Comparison of ENCODE assay signal across 8 mouse cellular contexts in the genomic region with DNA sequence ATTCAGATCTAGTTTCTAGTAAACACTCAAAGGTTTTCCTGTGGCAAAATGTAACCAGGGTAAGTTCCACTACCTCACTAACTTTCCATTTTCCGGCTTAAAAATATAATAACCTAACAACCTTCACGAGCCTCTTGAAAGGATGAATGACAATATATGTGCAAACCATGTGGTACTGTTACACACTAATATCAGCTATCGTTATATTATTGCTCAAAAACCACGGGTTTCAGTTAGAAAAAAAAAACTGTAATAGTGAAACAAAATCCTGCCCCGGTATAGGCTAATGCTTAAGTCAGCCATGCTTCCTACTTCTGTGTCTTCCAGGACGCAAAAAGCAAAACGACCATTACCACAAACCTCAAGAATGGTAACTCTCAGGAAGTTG. TPM values are rescaled to one million over a fixed set of nuclear protein-coding genes. Genes with fewer than 3 reads are reported as not detected.
DNase-seq lines count a peak whose midpoint lies in the region; ATAC-seq and TF ChIP-seq lines count a peak whose summit lies in the region.

No protein-coding gene starts in this region.

- H3K27me3 ChIP-seq in neural tube, embryonic 11.5 days (ENCODE audit: control insufficient read depth, insufficient read depth, low read length) = no peaks in the 10 kb centered on the region
- no peaks in the 10 kb centered on the region for H3K27me3 ChIP-seq in limb, embryonic 14.5 days (ENCODE audit: control insufficient read depth, insufficient read depth, low read length)
- H3K27me3 ChIP-seq in small intestine, adult 2 months (ENCODE audit: control insufficient read depth, insufficient read depth, low read length) = no peaks in the 10 kb centered on the region

- H3K4me3 ChIP-seq in neural tube, embryonic 11.5 days (ENCODE audit: low read depth, low read length) = peak overlapping the region; percentile 92
- H3K4me3 ChIP-seq in embryonic fibroblast, embryonic 13.5 days (ENCODE audit: insufficient read depth, low read length) = peak overlapping the region; percentile 86
- H3K4me3 ChIP-seq in limb, embryonic 14.5 days (replicated peaks; ENCODE audit: low read length) = peak overlapping the region; percentile 74
- H3K4me3 ChIP-seq in small intestine, adult 2 months (ENCODE audit: low read depth, low read length) = peak overlapping the region; percentile 90

- H3K9ac ChIP-seq in neural tube, embryonic 11.5 days (ENCODE audit: low read length) = peak overlapping the region; percentile 88
- peak overlapping the region; percentile 75 for H3K9ac ChIP-seq in limb, embryonic 14.5 days (ENCODE audit: low read depth, low read length, severe bottlenecking)

- peaks cover 5% of the 10 kb centered on the region; the same call in 1 of the 2 replicates for H3K4me1 ChIP-seq in neural tube, embryonic 11.5 days (ENCODE audit: control insufficient read depth, insufficient read depth, low read length)
- no peaks in the 10 kb centered on the region for H3K4me1 ChIP-seq in embryonic fibroblast, embryonic 13.5 days (ENCODE audit: control insufficient read depth, insufficient read depth, low read length)
- peaks cover 12% of the 10 kb centered on the region for H3K4me1 ChIP-seq in limb, embryonic 14.5 days (ENCODE audit: control insufficient read depth, insufficient read depth, low read length)
- peaks cover 5% of the 10 kb centered on the region; the same call in 1 of the 2 replicates for H3K4me1 ChIP-seq in small intestine, adult 2 months (ENCODE audit: control insufficient read depth, insufficient read depth, insufficient read length, low read length)

- TF ChIP-seq POLR2A in embryonic fibroblast, embryonic 13.5 days (IDR thresholded peaks at IDR 0.05; ENCODE audit: low read depth, low read length) = no peak
- TF ChIP-seq POLR2A in limb, embryonic 14.5 days (IDR thresholded peaks at IDR 0.05; ENCODE audit: borderline replicate concordance, extremely low read depth, insufficient read depth, insufficient read length) = no peak
- no peak for TF ChIP-seq POLR2A in small intestine, adult 2 months (IDR thresholded peaks at IDR 0.05; ENCODE audit: low read depth, low read length)

- WGBS in neural tube, embryonic 11.5 days = 14% methylated on average over 7 of the region's 7 CpGs
- WGBS in limb, embryonic 14.5 days = 10% methylated on average over 7 of the region's 7 CpGs
- WGBS in small intestine, adult 2 months = 1% methylated on average over 7 of the region's 7 CpGs

- no peak overlapping the region for H3K27ac ChIP-seq in neural tube, embryonic 11.5 days (ENCODE audit: low read depth, low read length)
- H3K27ac ChIP-seq in embryonic fibroblast, embryonic 13.5 days (ENCODE audit: insufficient read depth, low read length) = no peak overlapping the region
- no peak overlapping the region for H3K27ac ChIP-seq in limb, embryonic 14.5 days (replicated peaks; ENCODE audit: low read depth, low read length)
- peak overlapping the region; percentile 92 for H3K27ac ChIP-seq in small intestine, adult 2 months (ENCODE audit: insufficient read depth, low read depth, low read length)

- DNase-seq in neural tube, embryonic 11.5 days (ENCODE audit: low spot score) = no peak
- DNase-seq in neural tube, embryonic 10.5 days (ENCODE audit: extremely low spot score, low spot score) = no peak
- DNase-seq in limb, embryonic 14.5 days (ENCODE audit: low spot score) = peak; percentile 30
- DNase-seq in ovary, postnatal 14 days (ENCODE audit: low spot score) = no peak
- no peak for DNase-seq in layer of hippocampus, adult 18-20 months (ENCODE audit: low spot score in 2 of 2)
- DNase-seq in adrenal gland, adult (ENCODE audit: inconsistent age in 2 of 2, low spot score in 1 of 2) = no peak

- H3K4me2 ChIP-seq in neural tube, embryonic 11.5 days (ENCODE audit: low read depth) = peak overlapping the region; percentile 58
- peak overlapping the region; percentile 65 for H3K4me2 ChIP-seq in limb, embryonic 14.5 days (replicated peaks; ENCODE audit: low read depth, low read length, severe bottlenecking)

- ATAC-seq in neural tube, embryonic 11.5 days (ENCODE audit: insufficient read depth, low FRiP score, low TSS enrichment) = no peak
- ATAC-seq in limb, embryonic 14.5 days (ENCODE audit: low FRiP score, low read depth) = no peak

- H3K36me3 ChIP-seq in neural tube, embryonic 11.5 days (ENCODE audit: control insufficient read depth, insufficient read depth, low read length) = no peaks in the 10 kb centered on the region
- H3K36me3 ChIP-seq in limb, embryonic 14.5 days (ENCODE audit: control insufficient read depth, insufficient read depth, low read length) = no peaks in the 10 kb centered on the region
- no peaks in the 10 kb centered on the region for H3K36me3 ChIP-seq in small intestine, adult 2 months (ENCODE audit: control insufficient read depth, insufficient read depth, low read length)

- no peaks in the 10 kb centered on the region for H3K9me3 ChIP-seq in neural tube, embryonic 11.5 days (ENCODE audit: control insufficient read depth, low read length)
- no peaks in the 10 kb centered on the region for H3K9me3 ChIP-seq in limb, embryonic 14.5 days (ENCODE audit: control insufficient read depth, low read length)

- TF ChIP-seq CTCF in embryonic fibroblast, embryonic 13.5 days (IDR thresholded peaks at IDR 0.05; ENCODE audit: borderline replicate concordance, insufficient read depth, low read length) = no peak
- no peak for TF ChIP-seq CTCF in small intestine, adult 2 months (IDR thresholded peaks at IDR 0.05; ENCODE audit: extremely low read depth, insufficient read length, insufficient replicate concordance, low read depth, low read length)

RNA-seq across cellular contexts. Expression of gene Gin1, which starts 1.1 kb away (rescaled TPM):
- polyA plus RNA-seq in neural tube, embryonic 11.5 days (2014; fragmentation: Nextera tagmentation; extraction: Ambion mirVana) = 12.2 and 15.4 TPM in 2 replicates
- polyA plus RNA-seq in embryonic fibroblast, embryonic 13.5 days (2011; ENCODE audit: insufficient read length, low read depth, missing spikeins) = 5.2 and 8.7 TPM in 2 replicates
- polyA plus RNA-seq in limb, embryonic 14.5 days (2012; rRNA removed) = 5.7 and 8.6 TPM in 2 replicates
- 13.3 and 14.8 TPM in 2 replicates for polyA plus RNA-seq in limb, embryonic 14.5 days (2014; fragmentation: Nextera tagmentation; extraction: Ambion mirVana)
- polyA plus RNA-seq in small intestine, adult 2 months (2012; rRNA removed) = 0.38 and 0.94 TPM in 2 replicates
- total RNA-seq in layer of hippocampus, adult 18-20 months (2021) = 10 to 100 TPM in 1 of 2 experiments, 1 to 10 TPM in 1; 8.3 to 11.1 TPM

RNA-seq across cellular contexts. Expression of gene Ppip5k2, which starts 1.3 kb away (rescaled TPM):
- 50.2 and 54.9 TPM in 2 replicates for polyA plus RNA-seq in neural tube, embryonic 11.5 days (2014; fragmentation: Nextera tagmentation; extraction: Ambion mirVana)
- polyA plus RNA-seq in embryonic fibroblast, embryonic 13.5 days (2011; ENCODE audit: insufficient read length, low read depth, missing spikeins) = 29.4 and 35.2 TPM in 2 replicates
- polyA plus RNA-seq in limb, embryonic 14.5 days (2012; rRNA removed) = 20.9 and 22.3 TPM in 2 replicates
- 25.7 and 32.7 TPM in 2 replicates for polyA plus RNA-seq in limb, embryonic 14.5 days (2014; fragmentation: Nextera tagmentation; extraction: Ambion mirVana)
- polyA plus RNA-seq in small intestine, adult 2 months (2012; rRNA removed) = 1.6 and 4.6 TPM in 2 replicates
- 10 to 100 TPM; 17.4 to 18.8 TPM for total RNA-seq in layer of hippocampus, adult 18-20 months (2021)
